Mouse (Mus musculus): ENCODE data around the gene Mavs. TPM values are rescaled to one million over a fixed set of nuclear protein-coding genes. Genes with fewer than 3 reads are reported as not detected.

Gene Mavs
- total and polyA plus RNA-seq, 3 experiments, result 5.6 to 21.2 (median 12.2) TPM

- no peak overlapping the region for H3K4me3 ChIP-seq (ENCODE audit: low read depth, low read length)
- peaks cover 50% of the 10 kb centered on the region for H3K4me1 ChIP-seq (ENCODE audit: insufficient read depth, low read depth, low read length)
- no peak for TF ChIP-seq GATA1 (IDR thresholded peaks at IDR 0.05; ENCODE audit: borderline replicate concordance, low read length)
- TF ChIP-seq GATA2 (IDR thresholded peaks at IDR 0.05; ENCODE audit: borderline replicate concordance, low read depth, low read length), result no peak
- no peak for TF ChIP-seq CTCF (IDR thresholded peaks at IDR 0.05; ENCODE audit: low read depth, low read length)
- TF ChIP-seq POLR2AphosphoS5 (IDR thresholded peaks at IDR 0.05; ENCODE audit: insufficient replicate concordance, low read depth, low read length), result no peak
- TF ChIP-seq TAL1 (conservative IDR thresholded peaks at IDR 0.05; ENCODE audit: low read depth, low read length), result no peak
- H3K27me3 ChIP-seq (ENCODE audit: insufficient read depth, low read length), result peaks cover 10% of the 10 kb centered on the region; the same call in 1 of the 2 replicates
- DNase-seq (ENCODE audit: low spot score), result no peak
- ATAC-seq (ENCODE audit: extremely low read depth, insufficient number of reproducible peaks, low FRiP score, poor library complexity, severe bottlenecking), result 0 out of 2 replicates have a peak, but pooled peaks have one; percentile 16
- no peaks in the 10 kb centered on the region for H3K9me3 ChIP-seq (replicated peaks)
- H3K36me3 ChIP-seq (replicated peaks), result peaks cover 42% of the 10 kb centered on the region
These were observed 44.1 kb upstream of the Mavs start for GRCm38 (mm10) chr2:131189521-131190309.

GRCm38 (mm10) chr2:131190344-131191004 is 43.4 kb upstream of the Mavs start:
- no peak for DNase-seq (ENCODE audit: low spot score)
- no peak for ATAC-seq (ENCODE audit: extremely low read depth, insufficient number of reproducible peaks, low FRiP score, poor library complexity, severe bottlenecking)
- peaks cover 46% of the 10 kb centered on the region for H3K36me3 ChIP-seq (replicated peaks)
- H3K9me3 ChIP-seq (replicated peaks), result no peaks in the 10 kb centered on the region
- peaks cover 50% of the 10 kb centered on the region for H3K4me1 ChIP-seq (ENCODE audit: insufficient read depth, low read depth, low read length)
- H3K4me3 ChIP-seq (ENCODE audit: low read depth, low read length), result no peak overlapping the region
- peaks cover 12% of the 10 kb centered on the region; the same call in 1 of the 2 replicates for H3K27me3 ChIP-seq (ENCODE audit: insufficient read depth, low read length)
- TF ChIP-seq TAL1 (conservative IDR thresholded peaks at IDR 0.05; ENCODE audit: low read depth, low read length) (no peak), GATA2 (IDR thresholded peaks at IDR 0.05; ENCODE audit: borderline replicate concordance, low read depth, low read length) (no peak), CTCF (IDR thresholded peaks at IDR 0.05; ENCODE audit: low read depth, low read length) (no peak), POLR2AphosphoS5 (IDR thresholded peaks at IDR 0.05; ENCODE audit: insufficient replicate concordance, low read depth, low read length) (no peak), GATA1 (IDR thresholded peaks at IDR 0.05; ENCODE audit: borderline replicate concordance, low read length) (no peak)

- Histone ChIP-seq H3K9me3 (replicated peaks) (no peaks in the 10 kb centered on the region), H3K27me3 (ENCODE audit: insufficient read depth, low read length) (peaks cover 9% of the 10 kb centered on the region; the same call in 1 of the 2 replicates), H3K4me3 (ENCODE audit: low read depth, low read length) (no peak overlapping the region), H3K36me3 (replicated peaks) (peaks cover 46% of the 10 kb centered on the region), H3K4me1 (ENCODE audit: insufficient read depth, low read depth, low read length) (peaks cover 46% of the 10 kb centered on the region)
- no peak for DNase-seq (ENCODE audit: low spot score)
- no peak for TF ChIP-seq CTCF (IDR thresholded peaks at IDR 0.05; ENCODE audit: low read depth, low read length)
- TF ChIP-seq POLR2AphosphoS5 (IDR thresholded peaks at IDR 0.05; ENCODE audit: insufficient replicate concordance, low read depth, low read length), result no peak
- no peak for TF ChIP-seq GATA1 (IDR thresholded peaks at IDR 0.05; ENCODE audit: borderline replicate concordance, low read length)
- TF ChIP-seq GATA2 (IDR thresholded peaks at IDR 0.05; ENCODE audit: borderline replicate concordance, low read depth, low read length), result no peak
- TF ChIP-seq TAL1 (conservative IDR thresholded peaks at IDR 0.05; ENCODE audit: low read depth, low read length), result no peak
- no peak for ATAC-seq (ENCODE audit: extremely low read depth, insufficient number of reproducible peaks, low FRiP score, poor library complexity, severe bottlenecking)
These were observed 42.9 kb upstream of the Mavs start for GRCm38 (mm10) chr2:131191005-131191390.

- H3K4me3 ChIP-seq (ENCODE audit: low read depth, low read length), result no peak overlapping the region
- H3K36me3 ChIP-seq (replicated peaks), result peaks cover 39% of the 10 kb centered on the region
- H3K27me3 ChIP-seq (ENCODE audit: insufficient read depth, low read length), result peaks cover 11% of the 10 kb centered on the region
- no peak for DNase-seq (ENCODE audit: low spot score)
- no peaks in the 10 kb centered on the region for H3K9me3 ChIP-seq (replicated peaks)
- no peak for TF ChIP-seq TAL1 (conservative IDR thresholded peaks at IDR 0.05; ENCODE audit: low read depth, low read length)
- TF ChIP-seq GATA2 (IDR thresholded peaks at IDR 0.05; ENCODE audit: borderline replicate concordance, low read depth, low read length), result no peak
- no peak for TF ChIP-seq POLR2AphosphoS5 (IDR thresholded peaks at IDR 0.05; ENCODE audit: insufficient replicate concordance, low read depth, low read length)
- TF ChIP-seq GATA1 (IDR thresholded peaks at IDR 0.05; ENCODE audit: borderline replicate concordance, low read length), result no peak
- no peak for TF ChIP-seq CTCF (IDR thresholded peaks at IDR 0.05; ENCODE audit: low read depth, low read length)
- ATAC-seq (ENCODE audit: extremely low read depth, insufficient number of reproducible peaks, low FRiP score, poor library complexity, severe bottlenecking), result 0 out of 2 replicates have a peak, but pooled peaks have one; percentile 4
- peaks cover 11% of the 10 kb centered on the region for H3K4me1 ChIP-seq (ENCODE audit: insufficient read depth, low read depth, low read length)
These were observed 37.1 kb upstream of the Mavs start for GRCm38 (mm10) chr2:131196606-131197316.

- peaks cover 36% of the 10 kb centered on the region for H3K4me1 ChIP-seq (ENCODE audit: insufficient read depth, low read depth, low read length)
- DNase-seq (ENCODE audit: low spot score) (no peak), ATAC-seq (ENCODE audit: extremely low read depth, insufficient number of reproducible peaks, low FRiP score, poor library complexity, severe bottlenecking) (no peak)
- H3K36me3 ChIP-seq (replicated peaks), result peaks cover 10% of the 10 kb centered on the region
- H3K9me3 ChIP-seq (replicated peaks), result no peaks in the 10 kb centered on the region
- peaks cover 5% of the 10 kb centered on the region for H3K27me3 ChIP-seq (ENCODE audit: insufficient read depth, low read length)
- TF ChIP-seq POLR2AphosphoS5 (IDR thresholded peaks at IDR 0.05; ENCODE audit: insufficient replicate concordance, low read depth, low read length), result no peak
- TF ChIP-seq CTCF (IDR thresholded peaks at IDR 0.05; ENCODE audit: low read depth, low read length), result no peak
- TF ChIP-seq TAL1 (conservative IDR thresholded peaks at IDR 0.05; ENCODE audit: low read depth, low read length), result no peak
- no peak for TF ChIP-seq GATA2 (IDR thresholded peaks at IDR 0.05; ENCODE audit: borderline replicate concordance, low read depth, low read length)
- TF ChIP-seq GATA1 (IDR thresholded peaks at IDR 0.05; ENCODE audit: borderline replicate concordance, low read length), result no peak
- H3K4me3 ChIP-seq (ENCODE audit: low read depth, low read length), result no peak overlapping the region
These were observed 33.2 kb upstream of the Mavs start for GRCm38 (mm10) chr2:131200710-131201109.

Measured in G1E (cell line).